Mouse (Mus musculus) heart, adult 9 months (tissue): ENCODE results near the gene Clint1.

Experiments used
- DNase-seq, 2 experiments: peaks; one replicate each; pipeline ENCODE4 v3.0.0; 2022; ENCODE audit warnings: low spot score in 2 of 2

Clint1 gene

GRCm38 (mm10) chr11:45884029-45884428 lies 32.2 kb downstream of the Clint1 start:
- peak in 1 of 2 experiments; percentile 35 for DNase-seq

GRCm38 (mm10) chr11:45885606-45886230 lies 33.9 kb downstream of the Clint1 start:
- no peak for DNase-seq

DNA sequence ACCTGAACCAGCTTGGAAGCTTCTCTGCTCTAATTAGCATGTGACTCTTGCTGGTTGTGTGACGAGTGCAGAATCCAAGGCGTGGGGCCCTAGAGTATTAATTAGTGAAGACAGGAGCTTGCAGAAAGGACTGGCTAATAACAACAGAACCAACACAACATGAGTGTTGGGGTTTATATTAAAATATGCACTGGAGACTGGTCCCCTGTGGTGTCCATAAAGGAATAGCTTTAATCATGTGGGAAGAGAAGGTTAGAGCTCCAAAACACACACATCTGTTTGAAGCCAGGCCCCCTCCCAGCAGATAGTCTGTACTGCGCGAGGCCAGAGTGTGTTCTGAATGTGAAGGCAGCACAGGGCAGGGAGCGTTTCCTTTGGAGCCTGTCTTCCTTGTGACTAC lies 34.7 kb downstream of the Clint1 start:
- no peak for DNase-seq

DNA sequence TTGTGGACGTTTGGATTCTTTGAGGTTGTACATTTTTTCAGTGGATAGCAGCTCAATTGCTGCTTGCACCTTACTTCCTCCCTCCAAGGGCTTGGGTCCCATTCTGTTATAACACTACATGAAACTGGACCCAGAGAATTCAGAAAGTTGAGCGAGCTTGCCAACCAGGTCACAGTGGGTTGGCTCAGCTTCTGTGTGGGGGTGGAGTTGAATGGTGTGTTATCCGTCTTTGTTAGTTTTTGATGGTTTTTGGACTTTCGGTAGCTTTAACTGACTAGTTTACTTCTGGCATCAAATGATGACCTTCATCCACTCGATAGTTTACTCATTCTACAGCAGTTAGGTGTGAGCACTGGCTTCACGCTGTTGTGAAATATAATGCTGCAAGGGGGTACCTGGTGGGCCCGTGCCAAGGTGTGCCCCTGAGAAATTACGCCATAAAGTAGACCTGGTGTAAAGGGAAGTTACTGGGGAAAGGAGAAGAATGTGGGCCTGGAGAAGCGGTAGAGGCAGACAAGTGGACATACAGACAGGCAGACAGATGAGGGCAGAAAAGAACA lies 36.7 kb downstream of the Clint1 start:
- no peak for DNase-seq

DNA sequence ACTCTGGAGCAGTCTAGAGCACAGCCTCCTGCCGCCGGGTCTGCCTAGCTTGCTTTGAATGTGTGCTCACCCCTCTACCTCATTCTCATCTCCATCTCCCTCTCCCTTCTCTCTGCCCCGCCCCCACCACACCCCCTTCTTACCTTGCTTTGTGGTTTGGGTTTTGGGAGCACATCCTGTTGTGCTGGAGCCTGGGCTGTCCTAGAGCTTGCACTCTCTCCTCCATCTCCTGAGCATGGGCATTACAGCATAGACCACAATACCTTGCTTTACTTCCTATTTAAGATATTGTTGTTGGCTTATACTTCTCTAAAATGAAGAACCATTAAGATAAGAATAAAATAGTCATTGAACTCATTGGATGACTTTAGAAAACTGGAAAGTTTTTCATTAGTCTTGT lies 38.1 kb downstream of the Clint1 start:
- DNase-seq: no peak

DNA sequence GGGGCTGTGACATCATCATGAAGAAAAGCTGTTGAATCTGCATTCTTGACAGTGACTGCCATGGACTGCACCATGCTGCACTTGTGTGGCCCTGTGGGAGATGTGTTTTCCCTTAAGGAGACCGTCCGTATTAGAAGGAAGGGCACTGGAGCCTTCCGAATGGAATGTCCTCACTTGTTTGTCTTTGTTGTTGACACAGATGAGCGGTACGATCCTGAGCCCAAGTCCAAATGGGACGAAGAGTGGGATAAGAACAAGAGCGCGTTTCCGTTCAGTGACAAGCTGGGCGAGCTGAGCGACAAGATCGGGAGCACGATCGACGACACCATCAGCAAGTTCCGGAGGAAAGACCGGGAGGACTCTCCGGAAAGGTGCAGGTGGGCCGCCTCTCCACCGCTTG lies 38.6 kb downstream of the Clint1 start:
- no peak for DNase-seq

DNA sequence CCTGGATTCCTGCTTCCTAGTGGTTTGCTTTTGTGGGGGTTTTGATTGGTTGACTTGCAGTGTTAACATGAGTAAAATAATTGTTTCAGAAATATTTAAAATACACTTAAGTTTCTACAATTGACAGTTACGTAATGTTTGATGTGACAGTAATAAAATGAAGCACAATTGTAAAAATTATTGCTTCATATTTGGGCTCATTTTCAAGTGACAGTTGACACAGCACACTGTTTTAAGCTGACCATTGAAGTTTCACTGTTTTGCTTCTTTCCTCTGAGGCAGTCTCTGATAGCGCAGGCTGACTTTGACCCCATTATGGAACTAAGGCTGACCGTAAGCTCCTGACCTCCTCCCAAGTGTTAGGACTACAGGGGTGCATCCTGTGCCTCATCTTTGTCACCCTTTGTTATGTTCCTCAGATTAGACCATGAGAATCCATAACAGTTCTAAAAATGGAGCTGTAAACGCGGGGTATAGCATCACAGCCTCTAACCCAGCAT lies 41.1 kb downstream of the Clint1 start:
- no peak for DNase-seq

- DNase-seq: no peak
Measured at GRCm38 (mm10) chr11:45897392-45897791, 45.5 kb downstream of the Clint1 start.

GRCm38 (mm10) chr11:45900233-45901015 lies 48.6 kb downstream of the Clint1 start:
- DNase-seq: peak in 1 of 2 experiments; percentile 17

DNA sequence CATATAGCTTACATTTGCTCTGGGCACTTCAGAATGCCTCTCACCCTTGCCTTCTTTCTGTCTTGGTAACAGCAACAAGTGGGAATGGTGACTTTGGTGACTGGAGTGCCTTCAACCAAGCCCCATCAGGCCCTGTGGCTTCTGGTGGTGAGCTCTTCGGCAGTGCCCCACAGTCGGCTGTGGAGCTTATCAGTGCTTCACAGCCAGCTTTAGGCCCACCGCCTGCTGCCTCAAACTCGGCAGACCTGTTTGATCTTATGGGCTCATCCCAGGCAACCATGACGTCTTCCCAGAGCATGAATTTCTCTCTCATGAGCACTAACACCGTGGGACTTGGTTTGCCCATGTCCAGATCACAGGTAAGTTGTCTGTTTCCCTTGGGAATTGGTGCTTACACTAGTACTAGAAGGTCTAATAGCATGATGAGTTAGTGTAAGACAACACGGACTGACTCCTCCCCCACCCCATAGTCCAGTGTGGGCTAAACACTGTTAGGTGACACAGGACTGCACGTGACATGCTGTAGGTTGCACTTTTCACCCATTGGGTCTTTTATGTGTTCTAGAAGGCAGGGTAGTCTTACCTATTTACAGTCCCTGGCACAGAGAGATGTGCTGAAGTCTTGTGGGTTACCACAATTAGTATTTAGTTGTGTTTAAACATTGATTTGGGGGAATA lies 54.4 kb downstream of the Clint1 start:
- no peak for DNase-seq

GRCm38 (mm10) chr11:45907301-45907700 lies 55.5 kb downstream of the Clint1 start:
- DNase-seq: no peak

DNA sequence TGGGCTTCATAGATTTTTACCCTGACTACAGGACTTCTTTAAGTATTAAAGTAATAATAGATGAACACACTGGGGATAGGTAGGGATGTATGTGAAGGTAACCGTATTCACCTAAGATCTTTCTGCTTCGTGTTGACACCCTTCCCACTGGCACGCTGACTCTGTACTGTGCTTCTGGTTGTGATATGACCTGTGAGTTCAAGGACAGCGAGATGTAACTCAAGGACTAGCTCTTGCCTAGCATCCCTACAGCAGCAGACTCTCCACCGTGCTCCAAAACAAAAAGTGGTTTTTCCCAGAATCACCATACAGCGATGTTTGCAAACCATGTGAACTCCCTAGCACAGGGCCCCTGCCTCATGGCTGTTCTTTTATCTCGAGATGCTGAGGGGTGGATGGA lies 56.2 kb downstream of the Clint1 start:
- DNase-seq: no peak

DNA sequence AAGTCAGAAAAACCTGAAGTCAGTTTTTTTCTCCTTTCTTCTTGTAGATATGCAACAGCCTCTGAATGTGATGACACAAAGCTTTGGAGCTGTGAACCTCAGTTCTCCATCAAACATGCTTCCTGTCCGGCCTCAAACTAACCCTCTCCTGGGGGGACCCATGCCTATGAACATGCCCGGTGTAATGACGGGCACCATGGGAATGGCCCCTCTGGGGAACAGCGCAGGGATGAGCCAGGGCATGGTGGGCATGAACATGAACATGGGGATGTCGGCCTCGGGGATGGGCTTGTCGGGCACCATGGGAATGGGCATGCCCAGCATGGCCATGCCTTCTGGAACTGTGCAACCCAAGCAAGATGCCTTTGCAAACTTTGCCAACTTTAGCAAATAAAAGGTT lies 57.0 kb downstream of the Clint1 start:
- no peak for DNase-seq

DNA sequence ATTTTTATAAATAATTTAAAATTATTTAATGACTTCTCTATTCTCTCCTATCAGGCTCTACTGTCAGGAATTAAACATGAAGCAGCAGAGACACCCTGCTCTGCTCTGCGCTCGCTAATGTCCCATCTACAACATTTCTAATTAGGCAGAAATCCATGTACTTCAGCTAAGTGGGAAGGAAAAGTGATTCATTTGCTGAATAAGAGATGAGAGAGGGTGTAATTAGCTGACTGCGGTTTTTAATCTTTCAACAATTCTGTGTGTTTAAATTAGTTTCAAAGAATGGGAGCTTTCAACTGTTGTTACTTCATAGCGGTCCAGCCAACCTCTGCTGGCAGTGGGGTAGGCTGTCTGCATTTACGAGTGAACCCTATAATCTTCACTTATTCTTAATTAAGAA lies 58.9 kb downstream of the Clint1 start:
- no peak for DNase-seq

- DNase-seq: no peak
Measured at GRCm38 (mm10) chr11:45916196-45916595, 64.3 kb downstream of the Clint1 start.

GRCm38 (mm10) chr11:45918018-45918417 lies 66.2 kb downstream of the Clint1 start:
- no peak for DNase-seq

DNA sequence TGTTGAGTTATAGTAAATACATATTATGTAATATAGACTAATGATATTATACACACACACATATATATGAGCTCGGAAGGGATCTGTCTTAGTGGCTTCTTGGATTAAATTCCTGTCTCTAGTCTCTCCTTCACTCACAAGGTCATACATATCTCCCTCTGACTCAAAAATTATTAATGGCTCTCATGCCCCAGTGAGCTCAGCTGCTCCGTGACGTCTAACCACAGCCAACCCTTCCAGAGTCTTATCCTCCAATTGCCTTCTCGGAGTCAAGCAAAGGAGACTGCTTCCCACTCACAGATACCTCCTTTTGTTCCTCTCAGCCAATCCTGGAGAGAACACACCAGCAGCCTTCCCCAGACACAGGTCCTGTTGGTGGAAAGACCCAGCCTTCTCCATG lies 67.0 kb downstream of the Clint1 start:
- no peak for DNase-seq

DNA sequence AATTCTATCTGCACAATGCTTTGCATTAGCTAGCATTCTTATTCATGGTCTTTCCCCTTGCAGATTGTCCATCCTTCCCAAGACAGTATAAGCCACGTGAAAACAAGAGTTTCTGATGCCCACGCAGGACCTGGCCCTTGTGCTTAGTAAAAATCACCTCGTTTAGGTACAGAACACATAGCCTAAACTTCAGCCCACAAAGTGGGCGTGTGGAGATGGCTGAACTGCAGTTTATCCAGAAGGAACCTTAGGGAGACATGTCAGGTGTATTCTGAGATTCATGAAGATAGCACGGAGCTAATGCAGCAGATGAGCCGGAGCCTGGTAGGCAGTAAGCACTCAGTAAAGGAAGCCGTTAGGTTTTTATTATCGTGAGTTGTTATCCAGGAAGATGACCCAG lies 69.2 kb downstream of the Clint1 start:
- no peak for DNase-seq

- no peak for DNase-seq
Measured at GRCm38 (mm10) chr11:45921480-45921898, 69.6 kb downstream of the Clint1 start.

- DNase-seq: no peak
Measured at GRCm38 (mm10) chr11:45925436-45925835, 73.6 kb downstream of the Clint1 start.

- DNase-seq: peak; percentile 55 to 79
Measured at GRCm38 (mm10) chr11:45926640-45927082, 74.8 kb downstream of the Clint1 start.

GRCm38 (mm10) chr11:45927456-45927855 lies 75.6 kb downstream of the Clint1 start:
- no peak for DNase-seq
